Mouse (Mus musculus) stomach, postnatal 0 days (tissue): ENCODE results near the gene Napepld.
A peak's percentile ranks its signal among the peaks of the same experiment; 100 is the strongest.

Source experiments
- CTCF ChIP-seq: IDR thresholded peaks from 2 replicates; pipeline ENCODE4 v1.5.1; 2016; ENCODE audit warnings: antibody characterized with exemption, low read depth, mild to moderate bottlenecking, moderate library complexity
- EP300 ChIP-seq: optimal IDR thresholded peaks from 2 replicates; pipeline ENCODE3; 2016; ENCODE audit warnings: antibody characterized with exemption

DNA sequence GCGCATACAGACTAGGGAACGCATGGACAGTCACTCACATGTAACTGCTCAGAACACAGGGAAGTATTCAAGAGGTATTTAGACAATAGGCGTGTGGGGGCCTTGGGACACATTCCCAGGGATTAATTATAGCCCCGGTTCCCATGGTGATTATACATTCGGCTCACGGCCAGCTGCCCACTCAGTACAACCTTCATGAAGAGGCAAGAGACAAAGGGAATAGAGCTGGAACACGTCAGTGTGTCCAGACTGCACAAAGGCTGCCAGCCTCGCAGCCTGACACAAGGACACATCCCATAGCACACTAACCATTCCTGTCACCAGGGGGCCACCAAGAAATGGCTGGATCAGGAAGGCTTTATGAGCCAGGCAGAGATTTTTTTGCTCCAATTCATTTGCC, 31.7 kb upstream of the Napepld start:
- TF ChIP-seq CTCF (peak; percentile 81), EP300 (no peak)
